Mouse (Mus musculus) frontal cortex, adult 2 months (tissue): ENCODE measurements around the gene Ccdc125. TPM values are rescaled to one million over a fixed set of nuclear protein-coding genes. Genes with fewer than 3 reads are reported as not detected.
A peak's percentile ranks its signal among the peaks of the same experiment; 100 is the strongest.
"Not testable (repeated sequence)": the region's sequence is repeated elsewhere in the genome, so short reads cannot be mapped to it uniquely, and the experiment has no call there.

ENCODE experiments used
- DNase-seq, 2 experiments: peaks; one replicate each; pipeline ENCODE4 v3.0.0; 2022; ENCODE audit warnings: low spot score in 1 of 2; ENCODE audit errors: extremely low spot score in 1 of 2
- polyA plus RNA-seq: library from polyadenylated mRNA; depleted of rRNA; stranded (reverse); fragments of >200 nt; gene quantifications from 2 replicates; pipeline ENCODE4 v1.2.3, GENCODE M21; 2012; rRNA removed

Ccdc125 gene
- polyA plus RNA-seq, 1 experiment = 0.84 TPM

DNA sequence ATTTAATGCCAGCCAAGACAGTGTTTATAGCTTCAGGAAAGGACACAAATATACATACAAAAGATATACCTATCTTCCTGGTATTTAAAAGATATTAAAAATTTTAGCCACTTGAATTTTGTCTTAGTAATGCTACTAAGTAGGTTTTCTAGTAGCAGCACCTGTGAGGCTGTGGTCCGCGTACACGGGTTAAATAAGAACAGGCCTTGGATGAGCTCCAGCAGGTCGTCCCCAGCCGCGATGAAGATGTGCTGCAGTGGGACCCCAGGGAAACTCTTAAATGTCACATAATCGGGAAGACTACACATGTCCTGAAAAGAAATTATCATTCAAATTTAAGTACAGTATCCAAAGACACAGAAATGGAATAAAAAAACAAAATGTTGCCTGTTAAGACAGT lies 36.7 kb downstream of the Ccdc125 start:
- DNase-seq = no peak

GRCm38 (mm10) chr13:100715467-100715866 lies 46.0 kb downstream of the Ccdc125 start:
- DNase-seq = no peak

DNA sequence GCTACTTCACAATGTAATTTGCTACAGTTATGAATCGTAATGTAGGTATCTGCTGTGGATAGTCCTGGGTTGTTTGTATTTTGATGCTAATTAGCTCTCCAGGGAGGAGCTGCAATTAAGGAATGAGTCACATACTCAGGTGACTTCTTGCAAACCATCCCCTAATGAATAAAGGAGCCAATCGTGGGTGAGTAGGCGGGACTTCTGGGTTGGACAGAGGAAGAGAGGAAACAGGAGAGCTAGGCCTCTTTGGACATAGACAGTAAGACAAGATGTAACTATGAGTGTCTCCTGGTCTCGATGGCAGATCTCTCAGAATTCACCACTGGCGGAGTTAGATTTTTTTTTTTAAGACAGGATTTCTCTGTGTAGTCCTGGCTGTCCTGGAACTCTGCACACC lies 52.1 kb downstream of the Ccdc125 start:
- DNase-seq = no peak

DNA sequence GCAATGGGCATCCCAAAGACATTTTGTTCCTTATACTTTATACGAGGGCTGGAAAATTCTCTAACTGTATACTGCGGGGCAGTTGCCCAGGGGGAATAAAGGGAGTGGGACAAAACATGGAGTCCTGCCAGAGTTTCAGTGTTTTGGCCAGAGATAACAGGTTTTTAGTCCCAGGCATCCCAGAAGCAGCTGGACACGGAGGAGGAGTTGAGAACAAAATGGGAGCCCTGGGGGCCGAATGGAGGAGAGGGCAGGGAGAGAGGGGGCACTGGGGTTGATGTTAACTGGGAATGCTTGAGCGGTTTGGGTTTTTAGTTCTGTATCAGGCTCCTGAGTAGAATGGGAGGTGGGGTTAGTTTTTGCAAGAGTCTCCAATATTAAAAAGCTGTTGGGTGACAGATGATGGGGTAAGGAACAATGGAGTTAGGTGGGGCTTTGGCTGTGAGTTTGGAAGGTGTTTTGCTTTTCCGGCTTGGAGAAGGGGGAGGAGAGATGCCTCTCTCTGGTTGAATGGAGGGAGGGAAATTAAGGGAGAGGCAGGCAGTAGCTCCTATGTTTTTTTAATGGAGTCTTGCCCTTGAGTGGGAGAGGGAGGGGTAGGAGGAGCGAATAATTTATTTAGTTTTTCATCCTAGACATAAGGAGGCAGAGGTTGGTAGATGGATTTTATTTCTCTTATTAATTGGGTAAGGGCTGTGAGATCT lies 54.7 kb downstream of the Ccdc125 start:
- DNase-seq = no peak

DNA sequence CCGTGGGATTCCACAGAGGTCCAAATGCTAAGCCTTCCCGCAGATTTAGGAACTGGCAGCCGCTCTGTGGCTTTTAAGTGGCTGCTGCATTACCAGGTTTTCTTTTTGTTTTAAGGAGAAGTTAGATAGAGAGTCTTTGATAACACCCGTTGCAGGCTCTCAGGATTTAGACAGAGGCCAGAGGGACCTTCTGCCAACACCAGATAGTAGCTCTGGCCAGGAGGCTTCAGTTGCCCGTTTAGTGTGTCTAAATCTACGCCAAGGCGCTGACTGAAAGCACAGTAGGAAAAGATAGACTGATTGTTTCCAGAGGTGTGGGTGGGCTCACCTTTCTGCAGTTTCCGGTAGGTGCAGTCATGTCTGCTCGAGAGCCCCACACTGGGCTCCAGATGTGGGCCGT lies 55.7 kb downstream of the Ccdc125 start:
- no peak for DNase-seq

GRCm38 (mm10) chr13:100728086-100728485 lies 58.6 kb downstream of the Ccdc125 start:
- no peak for DNase-seq

DNA sequence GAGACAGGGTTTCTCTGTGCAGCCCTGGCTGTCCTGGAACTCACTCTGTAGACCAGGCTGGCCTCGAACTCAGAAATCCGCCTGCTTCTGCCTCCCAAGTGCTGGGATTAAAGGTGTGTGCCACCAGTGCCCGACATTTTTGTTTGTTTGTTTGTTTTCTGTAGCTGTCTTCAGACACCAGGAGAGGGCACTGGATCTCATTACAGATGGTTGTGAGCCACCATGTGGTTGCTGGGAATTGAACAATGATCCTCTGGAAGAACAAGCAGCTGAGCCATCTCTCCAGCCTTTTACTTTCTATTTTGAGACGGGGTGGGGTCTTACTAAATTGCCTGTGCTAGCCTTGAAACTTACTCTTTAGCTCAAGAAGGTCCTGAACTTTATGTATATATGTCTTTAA lies 59.0 kb downstream of the Ccdc125 start:
- not testable (repeated sequence) for DNase-seq

DNA sequence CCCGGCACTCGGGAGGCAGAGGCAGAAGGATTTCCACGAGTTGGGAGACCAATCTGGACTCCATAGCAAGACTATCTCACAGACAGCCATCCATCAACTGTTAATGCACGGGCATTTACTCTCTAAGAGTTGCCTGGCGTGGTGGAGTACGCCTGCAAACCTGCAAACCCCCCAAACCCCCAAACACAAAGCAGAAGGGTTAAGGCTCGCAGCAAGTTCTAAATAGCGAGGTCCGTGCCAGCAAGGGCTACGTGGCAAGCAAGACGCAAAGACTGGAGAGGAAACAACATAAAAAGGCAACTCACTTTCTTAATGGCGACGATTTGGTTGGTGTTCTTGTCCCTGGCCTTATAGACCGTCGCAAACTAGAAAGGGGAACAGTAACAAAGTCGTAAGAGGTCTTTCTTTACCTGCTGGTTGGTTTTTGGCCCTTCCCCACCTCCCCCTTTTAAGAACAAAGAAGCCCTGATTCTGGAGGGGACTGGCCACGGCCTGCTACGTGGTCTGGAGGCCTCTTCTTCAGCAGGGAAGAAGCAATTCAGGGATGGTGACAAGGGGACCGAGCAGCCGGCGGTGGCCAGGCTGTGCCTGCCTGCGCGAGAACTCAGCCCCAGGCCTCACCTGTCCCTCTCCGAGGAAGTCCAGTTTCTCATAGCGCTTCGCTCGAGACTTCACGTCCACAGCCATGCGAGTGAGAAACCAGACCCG lies 60.8 kb downstream of the Ccdc125 start:
- DNase-seq = no peak

GRCm38 (mm10) chr13:100730861-100731176 lies 61.3 kb downstream of the Ccdc125 start, which contains the start of gene Cdk7:
Gene Cdk7, minus strand, starts transcription at chr13:100730939.
- peak; percentile 87 to 94 for DNase-seq

GRCm38 (mm10) chr13:100731462-100732046 lies 62.0 kb downstream of the Ccdc125 start:
- DNase-seq = not testable (repeated sequence)

DNA sequence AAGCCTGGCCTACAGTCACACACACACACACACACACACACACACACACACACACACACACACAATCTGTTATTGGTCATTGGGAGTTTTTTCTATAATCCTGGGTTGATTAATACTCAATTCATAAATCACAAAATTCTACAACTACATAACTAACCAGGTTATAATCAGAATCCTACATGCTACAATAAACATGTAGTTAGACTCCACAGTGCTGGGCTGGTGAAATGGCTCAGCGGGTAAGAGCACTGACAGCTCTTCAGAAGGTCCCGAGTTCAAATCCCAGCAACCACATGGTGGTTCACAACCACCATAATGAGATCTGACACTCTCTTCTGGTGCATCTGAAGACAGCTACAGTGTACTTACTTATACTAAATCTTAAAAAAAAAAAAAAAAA lies 63.2 kb downstream of the Ccdc125 start:
- DNase-seq = no peak

DNA sequence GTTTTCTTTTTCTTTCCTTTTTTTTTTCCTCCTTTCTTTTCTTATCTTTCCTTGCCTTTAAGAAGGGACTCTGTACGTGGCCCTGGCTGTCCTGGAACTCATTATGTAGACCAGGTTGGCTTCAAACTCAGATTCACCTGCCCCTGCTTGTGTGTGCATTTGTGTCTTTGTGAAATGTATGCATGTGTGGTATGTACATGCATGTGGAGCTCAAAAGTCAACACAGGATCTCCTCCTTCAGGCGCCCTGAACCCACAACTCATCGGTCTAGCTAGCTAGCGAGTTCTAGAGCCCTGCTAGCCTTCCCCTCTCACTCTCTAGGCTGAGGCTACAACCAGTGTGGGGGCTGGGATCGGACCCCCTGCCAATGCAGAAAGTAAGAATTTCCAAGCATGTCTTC lies 73.3 kb downstream of the Ccdc125 start:
- DNase-seq = no peak

GRCm38 (mm10) chr13:100743346-100744035 lies 74.0 kb downstream of the Ccdc125 start:
- DNase-seq = no peak

GRCm38 (mm10) chr13:100744036-100744744 lies 74.7 kb downstream of the Ccdc125 start, which contains the start of gene Mrps36:
Gene Mrps36, minus strand, starts transcription at chr13:100744659.
- DNase-seq = peak; percentile 91 to 93

DNA sequence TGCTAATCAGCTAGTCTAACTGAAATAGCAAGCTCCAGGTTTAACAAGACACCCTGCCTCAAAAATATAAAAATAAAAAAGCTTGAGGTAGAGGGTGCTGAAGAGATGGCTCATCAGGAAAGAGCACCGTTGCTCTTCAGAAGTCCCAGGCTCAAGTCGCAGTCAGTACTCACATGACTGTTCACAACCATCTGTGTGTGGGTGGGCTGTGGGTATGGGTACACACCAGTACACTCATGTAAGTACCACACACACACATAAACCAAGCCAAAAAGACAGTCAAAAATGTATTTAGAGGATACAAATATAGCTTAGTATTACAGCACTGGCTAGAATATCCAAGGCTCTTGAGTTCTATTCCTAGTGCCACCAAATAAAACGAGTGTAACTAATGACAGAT lies 76.6 kb downstream of the Ccdc125 start:
- peak; percentile 64 to 72 for DNase-seq

Other genes with a start within 250 kb of the Ccdc125 start
- gene Naip1, start 216.8 kb upstream of the Ccdc125 start, polyA plus RNA-seq = 0.22 and 0.40 TPM in 2 replicates
- 53.2 and 64.2 TPM in 2 replicates for gene Gtf2h2, start 177.1 kb upstream of the Ccdc125 start, polyA plus RNA-seq
- gene Ocln, start 117.0 kb upstream of the Ccdc125 start, polyA plus RNA-seq = 7.7 and 8.3 TPM in 2 replicates
- gene Marveld2, start 52.7 kb upstream of the Ccdc125 start, polyA plus RNA-seq = 1.2 and 1.3 TPM in 2 replicates
- 139 and 148 TPM in 2 replicates for gene Ak6, start 18.7 kb upstream of the Ccdc125 start, polyA plus RNA-seq
- gene Rad17, start 18.7 kb upstream of the Ccdc125 start, polyA plus RNA-seq = 14.2 and 14.5 TPM in 2 replicates
- gene Taf9, start 18.1 kb upstream of the Ccdc125 start, polyA plus RNA-seq = 19.4 and 21.2 TPM in 2 replicates
- 18.6 and 22.2 TPM in 2 replicates for gene Cdk7, start 61.2 kb downstream of the Ccdc125 start, polyA plus RNA-seq
- 79.5 and 83.3 TPM in 2 replicates for gene Mrps36, start 74.9 kb downstream of the Ccdc125 start, polyA plus RNA-seq
- gene Cenph, start 106.2 kb downstream of the Ccdc125 start, polyA plus RNA-seq = 1.7 TPM in 2 replicates
- 1.5 and 1.6 TPM in 2 replicates for gene Ccnb1, start 116.9 kb downstream of the Ccdc125 start, polyA plus RNA-seq
- 42.0 and 43.4 TPM in 2 replicates for gene Slc30a5, start 163.7 kb downstream of the Ccdc125 start, polyA plus RNA-seq